Mouse (Mus musculus): ENCODE measurements at regions not wholly inside any gene's neighbourhood (a gene's known extent, or its start where the extent isn't known, plus 50 kb on each side); places are given as distances from the start of the nearest gene placed in this dataset.

GRCm38 (mm10) chr9:115778862-115779261 is 130.4 kb upstream of the Gadl1 start:
- no peak for TF ChIP-seq CTCF (IDR thresholded peaks at IDR 0.05; ENCODE audit: borderline replicate concordance, control insufficient read depth, extremely low read depth, insufficient read depth, low read length, poor library complexity)
- no peak for TF ChIP-seq POLR2A (IDR thresholded peaks at IDR 0.05; ENCODE audit: control insufficient read depth, extremely low read depth, insufficient read depth, low read length, poor library complexity)
